Mouse (Mus musculus) hindbrain, embryonic 11.5 days (tissue): ENCODE data around the gene Map1s. TPM values are rescaled to one million over a fixed set of nuclear protein-coding genes. Genes with fewer than 3 reads are reported as not detected.
"Not testable (repeated sequence)": the region's sequence is repeated elsewhere in the genome, so short reads cannot be mapped to it uniquely, and the experiment has no call there.

Experiments used
- ATAC-seq: fragments of 200-750 bp; cut with Nextera tagmentation; 2 replicates; pipeline ENCODE4 v1.8.0; 2017; ENCODE audit warnings: mild to moderate bottlenecking, moderate TSS enrichment, moderate library complexity; ENCODE audit not compliant: low FRiP score
- DNase-seq: peaks from one replicate; pipeline ENCODE4 v3.0.0-alpha.2; 2015; ENCODE audit warnings: low spot score
- H3K27ac ChIP-seq: fragments of 300-500 bp; sonication (generic); 2 replicates; pipeline ENCODE4 v1.5.1; 2014; ENCODE audit warnings: mild to moderate bottlenecking, low read depth, low read length
- H3K27me3 ChIP-seq: fragments of 300-500 bp; sonication (generic); 2 replicates; pipeline ENCODE4 v1.6.1; 2014; ENCODE audit warnings: mild to moderate bottlenecking, low read length, moderate library complexity, mixed read lengths; ENCODE audit not compliant: control insufficient read depth, insufficient read depth
- H3K36me3 ChIP-seq: fragments of 300-500 bp; sonication (generic); 2 replicates; pipeline ENCODE4 v1.6.1; 2014; ENCODE audit warnings: mild to moderate bottlenecking, low read length, moderate library complexity, mixed read lengths; ENCODE audit not compliant: control insufficient read depth, insufficient read depth
- H3K4me1 ChIP-seq: fragments of 300-500 bp; sonication (generic); replicated peaks from 2 replicates; pipeline ENCODE4 v1.6.1; 2014; ENCODE audit warnings: low read length, mixed read lengths; ENCODE audit not compliant: control insufficient read depth, insufficient read depth
- H3K4me2 ChIP-seq: fragments of 300-500 bp; sonication (generic); replicated peaks from 2 replicates; pipeline ENCODE4 v1.6.1; 2014; ENCODE audit warnings: mild to moderate bottlenecking, low read depth, low read length
- H3K4me3 ChIP-seq: fragments of 300-500 bp; sonication (generic); 2 replicates; pipeline ENCODE4 v1.5.1; 2014; ENCODE audit warnings: low read depth, low read length
- H3K9ac ChIP-seq: fragments of 300-500 bp; sonication (generic); 2 replicates; pipeline ENCODE4 v1.6.1; 2014; ENCODE audit warnings: low read depth, low read length
- H3K9me3 ChIP-seq: fragments of 300-500 bp; sonication (generic); 2 replicates; pipeline ENCODE4 v1.6.1; 2016; ENCODE audit warnings: low read length; ENCODE audit not compliant: control insufficient read depth
- WGBS: fragments of 180-500 bp; shearing (Covaris S2); extraction: QIAGEN DNeasy Blood & Tissue Kit; methylation state at CpG from one replicate; pipeline ENCODE4 v1.1.7; 2014; 5-methylcytosine and 5-hydroxymethylcytosine counted together
- polyA plus RNA-seq: library from polyadenylated mRNA; unstranded; fragments of >200 nt; fragmentation: Nextera tagmentation; extraction: Ambion mirVana; gene quantifications from 2 replicates; pipeline ENCODE4 v1.2.1, GENCODE M21; 2014

Gene Map1s
- polyA plus RNA-seq, 1 experiment from 2014 or later = 32.3 TPM

GRCm38 (mm10) chr8:70894771-70895545 lies 10.8 kb upstream of the Map1s start:
- Histone ChIP-seq H3K4me1 (peaks cover 13% of the 10 kb centered on the region; the same call in 1 of the 2 replicates), H3K4me3 (no peak overlapping the region), H3K4me2 (no peak overlapping the region), H3K36me3 (no peaks in the 10 kb centered on the region; the same call in 1 of the 2 replicates), H3K27ac (no peak overlapping the region), H3K27me3 (peaks cover 39% of the 10 kb centered on the region), H3K9ac (no peak overlapping the region), H3K9me3 (no peaks in the 10 kb centered on the region)
- WGBS = 89% methylated on average over 8 of the region's 8 CpGs
- no peak for DNase-seq
- no peak for ATAC-seq

DNA sequence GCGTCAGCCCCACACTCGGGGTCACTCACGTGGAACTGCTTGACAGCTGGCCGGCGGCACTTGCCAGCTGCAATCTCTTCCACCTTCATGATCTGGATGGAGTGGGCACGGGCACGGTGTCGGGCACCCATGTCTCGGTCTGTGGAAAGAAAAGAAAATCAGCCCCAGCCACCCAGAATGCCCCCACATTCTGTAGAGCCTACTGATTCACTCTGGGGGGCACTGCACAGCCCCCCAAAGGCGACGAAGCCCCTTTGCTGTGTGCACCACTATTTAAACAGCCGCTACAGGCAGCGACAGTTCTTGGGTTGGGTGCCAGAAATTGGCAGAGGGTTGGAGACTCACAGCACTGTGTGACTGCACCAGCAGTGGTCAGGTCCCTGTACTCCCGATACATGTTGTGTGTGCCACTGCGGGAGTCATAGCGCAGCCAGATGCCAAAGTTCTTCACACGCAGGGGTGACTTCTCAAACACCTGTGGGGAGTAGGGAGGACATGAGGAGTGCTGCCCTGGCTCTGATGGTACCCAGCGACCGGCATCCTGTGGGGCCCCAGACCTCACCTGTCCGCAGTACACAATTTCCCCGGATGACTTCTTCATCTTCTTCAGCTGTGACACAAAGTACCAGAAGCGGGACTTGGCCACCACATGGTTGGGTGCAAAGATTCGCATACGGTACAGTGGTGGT lies 10.0 kb upstream of the Map1s start:
- ATAC-seq, H3K36me3 ChIP-seq, H3K9me3 ChIP-seq, H3K27ac ChIP-seq, DNase-seq: not testable (repeated sequence)
- peaks cover 13% of the 10 kb centered on the region; the same call in 1 of the 2 replicates for H3K4me1 ChIP-seq
- H3K9ac ChIP-seq = peak overlapping the region; percentile 71
- peak overlapping the region; percentile 85 for H3K4me2 ChIP-seq
- H3K27me3 ChIP-seq = peaks cover 31% of the 10 kb centered on the region
- peak overlapping the region; percentile 66 for H3K4me3 ChIP-seq
- 86% methylated on average over 21 of the region's 24 CpGs for WGBS

DNA sequence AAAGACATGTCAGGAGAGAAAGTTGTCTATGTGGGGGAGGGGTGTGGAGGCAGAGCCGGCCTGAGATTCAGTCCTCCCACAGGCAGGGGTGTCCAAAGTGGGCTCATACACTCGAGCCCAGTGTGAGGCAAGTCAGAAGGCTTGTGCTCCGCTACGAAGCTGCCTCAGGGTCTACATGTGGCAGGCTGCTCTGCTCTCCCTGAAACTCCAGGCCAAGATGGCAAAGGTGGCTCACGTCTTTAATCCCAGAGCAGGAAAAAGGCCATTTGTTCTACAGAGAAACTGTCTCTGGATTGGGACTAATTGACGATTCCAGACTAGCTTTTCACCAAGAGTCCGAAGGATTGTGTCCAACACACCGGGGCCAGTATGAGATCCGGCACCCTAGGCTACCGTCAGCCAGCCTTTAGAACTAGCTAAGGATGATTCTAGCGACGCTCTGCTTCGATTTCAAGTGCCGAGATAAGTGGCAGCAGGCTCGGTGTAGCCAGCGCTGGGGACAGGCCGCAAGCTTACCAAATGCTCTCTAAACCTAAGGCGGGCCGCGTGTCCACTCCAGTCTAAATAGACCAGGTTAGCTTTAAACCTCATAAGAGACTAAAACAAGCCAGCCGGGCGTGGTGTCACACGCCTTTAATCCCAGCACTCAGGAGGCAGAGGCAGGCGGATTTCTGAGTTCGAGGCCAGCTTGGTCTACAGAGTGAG lies 9.3 kb upstream of the Map1s start:
- no peak for DNase-seq
- WGBS = 6% methylated on average over 25 of the region's 25 CpGs
- 0 out of 2 replicates have a peak overlapping the region, but pooled peaks have one; percentile 6 for H3K27ac ChIP-seq

DNA sequence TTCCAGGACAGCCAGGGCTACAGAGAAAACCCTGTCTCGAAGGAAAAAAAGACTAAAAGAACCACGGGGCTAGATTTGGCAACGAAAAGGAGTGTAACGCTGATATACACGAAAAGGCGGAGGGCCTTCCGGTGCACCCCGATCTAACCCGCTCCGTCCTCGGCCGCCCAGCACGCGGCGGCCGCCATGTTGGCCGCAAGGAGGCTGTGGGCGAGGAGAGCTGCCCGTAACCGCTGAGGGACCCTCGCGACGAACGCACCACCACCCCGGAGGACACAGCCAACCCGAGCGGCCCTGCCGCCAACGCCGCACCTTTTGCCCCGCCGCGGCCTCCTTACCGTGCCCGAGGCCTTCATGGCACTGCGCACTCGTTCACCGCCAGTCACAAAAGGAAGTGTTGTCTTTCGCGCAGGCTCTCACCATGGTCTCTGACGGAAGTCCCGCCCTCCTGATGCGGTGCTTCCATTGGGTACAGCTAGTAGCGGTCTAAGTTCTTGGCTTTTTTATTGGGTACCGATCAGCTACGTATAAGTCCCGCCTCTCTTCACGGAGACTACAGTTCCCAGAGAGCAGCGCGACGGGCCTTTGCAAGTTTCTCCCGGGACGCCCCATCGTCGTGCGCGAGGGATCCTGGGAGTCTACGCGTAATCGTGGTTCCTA lies 8.6 kb upstream of the Map1s start, which contains the start of gene Rpl18a:
Rpl18a (minus strand) TSS at position 392 of the 660 bp plus-strand sequence.
- peak within 1 kb of the TSS; percentile 75 for H3K9ac ChIP-seq
- H3K9me3 ChIP-seq = no peaks in the 10 kb centered on the region
- peaks cover 17% of the 10 kb centered on the region for H3K27me3 ChIP-seq
- peak; percentile 97 for DNase-seq
- H3K36me3 ChIP-seq = no peaks in the 10 kb centered on the region; the same call in 1 of the 2 replicates
- ATAC-seq = peak; percentile 97
- peak within 1 kb of the TSS; percentile 66 for H3K4me3 ChIP-seq
- H3K4me2 ChIP-seq = peak within 1 kb of the TSS; percentile 85
- WGBS = 0% methylated on average over 57 of the region's 60 CpGs
- peaks cover 10% of the 10 kb centered on the region; the same call in 1 of the 2 replicates for H3K4me1 ChIP-seq
- peak within 1 kb of the TSS; percentile 59 for H3K27ac ChIP-seq

More for the DNA sequence above, 9.3 kb upstream of the Map1s start:
- Histone ChIP-seq H3K4me2 (peak overlapping the region; percentile 85), H3K9me3 (no peaks in the 10 kb centered on the region), H3K4me1 (peaks cover 13% of the 10 kb centered on the region; the same call in 1 of the 2 replicates), H3K4me3 (peak overlapping the region; percentile 66), H3K36me3 (no peaks in the 10 kb centered on the region; the same call in 1 of the 2 replicates), H3K9ac (peak overlapping the region; percentile 71), H3K27me3 (peaks cover 24% of the 10 kb centered on the region)
- ATAC-seq = no peak

DNA sequence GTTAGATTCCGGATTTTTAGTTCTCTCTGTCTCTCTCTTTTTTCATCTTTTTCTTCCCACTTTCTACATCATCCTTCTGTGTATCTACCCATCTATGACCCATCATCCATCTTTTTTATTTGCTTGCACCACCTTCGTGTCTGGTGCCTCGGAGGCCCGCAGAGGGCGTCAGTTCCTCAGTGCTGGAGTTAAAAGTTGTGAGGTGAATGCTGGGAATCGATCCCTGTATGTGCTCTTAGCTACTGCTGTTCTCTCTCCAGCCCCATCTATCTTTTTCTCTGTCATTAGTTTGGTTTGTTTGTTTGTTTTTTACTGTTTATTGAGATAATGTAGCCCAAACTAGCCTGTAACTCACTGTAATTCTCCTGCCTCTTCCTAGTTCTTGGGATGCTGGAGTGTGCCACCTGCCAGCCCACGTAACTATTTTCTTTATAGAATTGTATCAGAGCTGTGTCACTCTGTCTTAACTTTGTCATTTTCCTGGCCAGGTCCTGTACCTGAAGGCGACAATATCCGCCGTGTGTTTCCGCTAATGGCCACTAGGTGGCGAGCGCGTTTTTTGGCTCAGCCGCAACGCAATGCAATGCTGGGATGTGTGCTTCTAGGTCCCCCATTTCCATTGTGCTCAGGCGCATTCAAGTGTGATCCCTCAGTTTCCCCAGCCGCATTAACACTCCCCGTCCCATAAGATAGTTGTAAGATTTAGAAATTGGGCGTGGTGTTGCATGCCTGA lies 7.9 kb upstream of the Map1s start:
- DNase-seq (peak; percentile 94), ATAC-seq (peak; percentile 61)
- H3K27me3 ChIP-seq = peaks cover 11% of the 10 kb centered on the region
- peak overlapping the region; percentile 66 for H3K4me3 ChIP-seq
- 0% methylated on average over 20 of the region's 20 CpGs for WGBS
- H3K4me1 ChIP-seq = peaks cover 6% of the 10 kb centered on the region; the same call in 1 of the 2 replicates
- H3K4me2 ChIP-seq = peak overlapping the region; percentile 67
- H3K36me3 ChIP-seq = no peaks in the 10 kb centered on the region; the same call in 1 of the 2 replicates
- peak overlapping the region; percentile 75 for H3K9ac ChIP-seq
- H3K9me3 ChIP-seq = no peaks in the 10 kb centered on the region
- H3K27ac ChIP-seq = peak overlapping the region; percentile 59

DNA sequence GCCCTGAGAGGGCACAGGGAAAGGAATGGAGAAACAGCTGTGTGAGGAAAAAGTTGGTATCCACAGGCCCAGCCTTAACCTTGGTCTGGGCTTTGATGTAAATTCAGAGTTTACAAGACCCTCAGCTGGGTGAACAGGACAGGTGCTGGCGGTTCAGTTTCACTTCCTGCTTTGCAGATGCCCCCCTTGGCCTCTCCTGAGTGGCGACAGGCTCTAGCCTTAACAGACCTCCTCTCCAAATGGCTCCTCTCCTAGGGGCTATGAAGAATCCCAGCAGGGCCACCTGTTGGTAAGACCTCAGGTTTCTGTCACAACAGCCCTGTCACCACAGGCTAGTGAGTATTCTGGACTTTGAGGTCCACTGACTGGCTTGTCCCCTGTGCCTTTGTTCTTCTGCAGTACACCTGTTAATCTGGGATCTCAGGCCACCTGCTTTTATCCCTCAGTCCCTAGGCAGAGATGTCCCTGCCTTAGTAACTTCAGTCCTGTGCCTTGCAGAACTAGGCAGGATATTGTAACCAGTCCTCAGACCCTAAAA lies 7.0 kb upstream of the Map1s start:
- DNase-seq = no peak
- no peak for ATAC-seq
- Histone ChIP-seq H3K9ac (peak overlapping the region; percentile 75), H3K27me3 (0 out of 2 replicates have a peak, but pooled peaks cover 2% of the 10 kb centered on the region), H3K9me3 (no peaks in the 10 kb centered on the region), H3K27ac (no peak overlapping the region), H3K4me3 (no peak overlapping the region), H3K4me2 (no peak overlapping the region), H3K4me1 (peaks cover 6% of the 10 kb centered on the region; the same call in 1 of the 2 replicates), H3K36me3 (no peaks in the 10 kb centered on the region; the same call in 1 of the 2 replicates)
- WGBS = 48% methylated on average over 2 of the region's 2 CpGs

DNA sequence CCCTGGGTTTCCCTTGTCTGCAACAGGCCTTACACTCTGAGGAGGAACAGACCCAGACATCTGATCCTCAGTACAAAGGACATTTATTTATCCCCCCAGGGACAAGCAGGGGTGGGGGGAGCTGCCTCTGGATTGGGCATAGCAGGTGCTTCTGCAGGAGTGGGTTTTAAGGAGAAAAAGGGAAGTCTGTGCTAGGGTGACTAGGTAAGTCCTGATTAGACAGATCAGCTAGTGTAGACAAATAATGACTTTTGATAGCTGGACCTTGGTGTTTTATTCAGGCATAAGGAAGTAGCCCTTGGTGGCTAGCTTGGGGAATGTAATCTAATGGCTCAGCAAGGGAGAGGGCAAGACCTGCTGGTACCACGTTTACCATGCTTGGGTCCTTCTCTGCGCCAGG lies 6.5 kb upstream of the Map1s start:
- Histone ChIP-seq H3K4me2 (no peak overlapping the region), H3K4me1 (peaks cover 6% of the 10 kb centered on the region; the same call in 1 of the 2 replicates), H3K4me3 (no peak overlapping the region), H3K27me3 (no peaks in the 10 kb centered on the region), H3K9ac (no peak overlapping the region), H3K27ac (no peak overlapping the region), H3K36me3 (no peaks in the 10 kb centered on the region; the same call in 1 of the 2 replicates), H3K9me3 (no peaks in the 10 kb centered on the region)
- WGBS = 83% methylated on average over 2 of the region's 2 CpGs
- no peak for DNase-seq
- ATAC-seq = no peak
